Mouse (Mus musculus) MEL (cell line): ENCODE results near the gene Kctd2.

ENCODE experiments used
- CTCF ChIP-seq, 3 experiments: IDR thresholded peaks in 2 of 3; conservative IDR thresholded peaks in 1 of 3; 2 replicates each; pipeline ENCODE4 v1.5.1; 2011 to 2012; ENCODE audit warnings: low read length in 3 of 3, low read depth in 2 of 3, mild to moderate bottlenecking in 2 of 3, improper control_type of control experiment in 1 of 3, inconsistent platforms in 1 of 3, mixed read lengths in 1 of 3, moderate library complexity in 1 of 3; ENCODE audit not compliant: control insufficient read depth in 1 of 3, insufficient read depth in 1 of 3, poor library complexity in 1 of 3, severe bottlenecking in 1 of 3
- GABPA ChIP-seq: IDR thresholded peaks from 2 replicates; pipeline ENCODE4 v1.6.1; 2012; ENCODE audit warnings: low read depth, mild to moderate bottlenecking, inconsistent platforms, low read length, improper control_type of control experiment, moderate library complexity
- HCFC1 ChIP-seq: IDR thresholded peaks from 2 replicates; pipeline ENCODE4 v1.6.1; 2012; ENCODE audit warnings: low read depth, mild to moderate bottlenecking, inconsistent platforms, low read length, improper control_type of control experiment, moderate library complexity
- KAT2A ChIP-seq: conservative IDR thresholded peaks from 2 replicates; pipeline ENCODE4 v1.6.1; 2012; ENCODE audit warnings: low read depth, low read length, improper control_type of control experiment, inconsistent platforms
- POLR2AphosphoS2 ChIP-seq: IDR thresholded peaks from 2 replicates; pipeline ENCODE4 v1.6.1; 2011; ENCODE audit warnings: low read length, improper control_type of control experiment
- POLR2AphosphoS5 ChIP-seq: IDR thresholded peaks from 2 replicates; pipeline ENCODE4 v1.6.1; 2012; ENCODE audit warnings: low read depth, borderline replicate concordance, mild to moderate bottlenecking, inconsistent platforms, low read length, moderate library complexity, mixed read lengths
- RAD21 ChIP-seq: IDR thresholded peaks from 2 replicates; pipeline ENCODE4 v1.6.1; 2011; ENCODE audit warnings: mild to moderate bottlenecking, low read depth, low read length, improper control_type of control experiment

DNA sequence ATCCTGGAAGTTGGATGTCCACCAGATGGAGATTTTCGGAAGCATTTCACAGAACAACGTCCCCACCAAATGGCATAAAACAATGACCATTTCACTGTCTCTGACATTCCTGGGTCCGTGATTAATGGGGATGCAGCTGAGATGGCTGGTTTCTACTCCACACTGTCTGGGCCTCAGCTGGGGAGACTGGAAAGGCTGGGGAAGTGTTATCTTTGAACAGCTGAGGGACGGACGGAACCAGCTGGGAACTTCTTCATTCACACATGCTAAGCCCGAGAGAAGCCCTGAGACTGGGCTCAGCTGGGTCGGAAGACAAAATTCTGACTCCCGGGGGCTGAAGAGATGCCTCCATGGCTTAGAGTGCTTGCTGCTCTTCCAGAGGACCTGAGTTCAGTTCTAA lies 48.6 kb upstream of the Kctd2 start:
- TF ChIP-seq POLR2AphosphoS5 (no peak), GABPA (no peak), RAD21 (no peak), HCFC1 (no peak), CTCF (IDR thresholded peaks at IDR 0.05 in 2 of 3, conservative IDR thresholded peaks at IDR 0.05 in 1 of 3; ENCODE audit: control insufficient read depth in 1 of 3, insufficient read depth in 1 of 3, low read depth in 2 of 3, low read length in 3 of 3, poor library complexity in 1 of 3, severe bottlenecking in 1 of 3) (no peak), POLR2AphosphoS2 (no peak), KAT2A (no peak)
